In the genomic region with DNA sequence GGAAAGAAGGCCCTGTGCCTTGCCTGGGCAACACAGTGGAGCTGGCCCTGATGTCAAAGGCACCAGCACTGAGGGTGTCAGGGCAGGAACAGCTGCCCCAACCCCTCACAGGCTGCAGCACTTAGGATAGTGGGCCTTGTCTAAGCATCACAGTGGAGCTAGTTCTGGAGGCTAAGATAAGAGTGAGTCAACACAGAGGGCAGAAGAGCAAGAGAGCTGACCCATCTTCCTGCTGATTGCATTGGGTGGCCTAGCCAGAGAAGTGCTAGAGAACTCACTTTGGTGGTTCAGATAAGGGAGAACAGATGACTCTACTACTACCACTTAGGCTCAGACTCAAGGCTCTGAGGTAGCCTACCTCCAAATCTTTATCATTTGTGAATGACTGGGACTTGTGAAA, we compare ENCODE assay signal across 21 mouse cellular contexts.
A peak's percentile ranks its signal among the peaks of the same experiment; 100 is the strongest.
DNase-seq lines count a peak whose midpoint lies in the region; ATAC-seq and TF ChIP-seq lines count a peak whose summit lies in the region.
"Had no signal": no experiment of that assay in that cellular context is flagged by ENCODE, and none has a peak within 500 bp of the region (broad histone marks: within the 10 kb centered on the region; RNA-seq: fewer than 3 reads in every experiment).

No protein-coding gene starts in this region.

- ATAC-seq in megakaryocyte, adult 5-6 weeks (ENCODE audit: poor library complexity, severe bottlenecking), result no peak
- ATAC-seq in liver, embryonic 13.5 days (ENCODE audit: low read depth), result peak; percentile 98
- ATAC-seq: forebrain, embryonic 13.5 days; intestine, postnatal 0 days; lung, postnatal 0 days had no signal

- no peaks in the 10 kb centered on the region for H3K36me3 ChIP-seq in heart, embryonic 10.5 days
- no peaks in the 10 kb centered on the region for H3K36me3 ChIP-seq in megakaryocyte, embryonic 14.5 days (replicated peaks; ENCODE audit: low read length)
- no peaks in the 10 kb centered on the region for H3K36me3 ChIP-seq in liver, embryonic 13.5 days
- H3K36me3 ChIP-seq: hindbrain, embryonic 10.5 days; limb, embryonic 10.5 days had no signal

- no peak for TF ChIP-seq CTCF in lung, adult 2 months (IDR thresholded peaks at IDR 0.05; ENCODE audit: insufficient read depth, low read length)

- no peak overlapping the region for H3K4me3 ChIP-seq in heart, embryonic 10.5 days
- peak overlapping the region; percentile 33 for H3K4me3 ChIP-seq in megakaryocyte, embryonic 14.5 days (replicated peaks)
- H3K4me3 ChIP-seq in liver, embryonic 13.5 days (replicated peaks), result no peak overlapping the region
- H3K4me3 ChIP-seq in lung, adult 2 months (replicated peaks; ENCODE audit: extremely low read depth, low read depth, low read length), result no peak overlapping the region
- H3K4me3 ChIP-seq: forebrain, embryonic 13.5 days; hindbrain, embryonic 10.5 days; layer of hippocampus, adult 2 months; limb, embryonic 10.5 days had no signal

- DNase-seq in heart, embryonic 10.5 days (ENCODE audit: low spot score), result peak; percentile 93
- no peak for DNase-seq in heart, adult 11 months
- DNase-seq in MEL-GATA-1-ER (ENCODE audit: extremely low read depth, low read depth), result peak; percentile 30
- DNase-seq in liver, embryonic 13.5 days, result peak; percentile 58
- no peak for DNase-seq in urinary bladder, postnatal 25 days (ENCODE audit: low spot score)
- DNase-seq in lung, adult 2 months, result no peak
- DNase-seq: adrenal gland, postnatal 14 days; B cell, adult 2 months; cerebellum, adult 2 months; cerebellum, postnatal 25 days; kidney, postnatal 25 days; thymus, adult 18-20 months had no signal

- H3K4me2 ChIP-seq in liver, embryonic 13.5 days, result no peak overlapping the region
- H3K4me2 ChIP-seq: forebrain, embryonic 13.5 days had no signal

- H3K9ac ChIP-seq in liver, embryonic 13.5 days, result no peak overlapping the region
- H3K9ac ChIP-seq: forebrain, embryonic 13.5 days had no signal

- H3K9me3 ChIP-seq in heart, embryonic 10.5 days, result no peaks in the 10 kb centered on the region
- H3K9me3 ChIP-seq in megakaryocyte, embryonic 14.5 days, result 0 out of 2 replicates have a peak, but pooled peaks cover 5% of the 10 kb centered on the region
- H3K9me3 ChIP-seq in liver, embryonic 13.5 days (replicated peaks), result no peaks in the 10 kb centered on the region
- H3K9me3 ChIP-seq: forebrain, embryonic 13.5 days; hindbrain, embryonic 10.5 days; limb, embryonic 10.5 days had no signal

- no peak for TF ChIP-seq POLR2A in lung, adult 2 months (IDR thresholded peaks at IDR 0.05; ENCODE audit: borderline replicate concordance, extremely low read depth, low read depth, low read length)

- H3K4me1 ChIP-seq in heart, embryonic 10.5 days, result no peaks in the 10 kb centered on the region
- H3K4me1 ChIP-seq in megakaryocyte, embryonic 14.5 days, result no peaks in the 10 kb centered on the region; the same call in 1 of the 2 replicates
- H3K4me1 ChIP-seq in liver, embryonic 13.5 days (replicated peaks), result 0 out of 2 replicates have a peak, but pooled peaks cover 2% of the 10 kb centered on the region
- H3K4me1 ChIP-seq in lung, adult 2 months (ENCODE audit: control insufficient read depth, insufficient read depth, low read length), result no peaks in the 10 kb centered on the region
- H3K4me1 ChIP-seq: forebrain, embryonic 13.5 days; hindbrain, embryonic 10.5 days; limb, embryonic 10.5 days had no signal

- H3K27me3 ChIP-seq in heart, embryonic 10.5 days (ENCODE audit: insufficient read depth, poor library complexity, severe bottlenecking), result no peaks in the 10 kb centered on the region
- no peaks in the 10 kb centered on the region for H3K27me3 ChIP-seq in megakaryocyte, embryonic 14.5 days (replicated peaks)
- H3K27me3 ChIP-seq in liver, embryonic 13.5 days, result 0 out of 2 replicates have a peak, but pooled peaks cover 3% of the 10 kb centered on the region
- H3K27me3 ChIP-seq: CH12.LX; forebrain, embryonic 13.5 days had no signal

- peak overlapping the region; percentile 62; the same call in 1 of the 2 replicates for H3K27ac ChIP-seq in heart, embryonic 10.5 days
- peak overlapping the region; percentile 75 for H3K27ac ChIP-seq in liver, embryonic 13.5 days
- H3K27ac ChIP-seq: forebrain, embryonic 13.5 days; hindbrain, embryonic 10.5 days; layer of hippocampus, adult 2 months; limb, embryonic 10.5 days had no signal

Comparison
In these comparisons a context has a peak if more than half of its experiments do, and no peak if none do; other contexts are left out.
1. DNase-seq: peak in heart, embryonic 10.5 days (single experiment), MEL-GATA-1-ER (single experiment) and liver, embryonic 13.5 days (single experiment); none in heart, adult 11 months (single experiment), urinary bladder, postnatal 25 days (single experiment) and lung, adult 2 months (single experiment).